Mouse (Mus musculus): ENCODE data around the gene Pgbd5. TPM values are rescaled to one million over a fixed set of nuclear protein-coding genes. Genes with fewer than 3 reads are reported as not detected.

Gene Pgbd5
- total and polyA plus RNA-seq, 2 experiments from 2014 or later: 13.5 to 77.0 TPM

- no peak for DNase-seq (ENCODE audit: low spot score)
- 83% methylated on average over 5 of the region's 5 CpGs for WGBS
- H3K4me3 ChIP-seq (ENCODE audit: low read depth, low read length): no peak overlapping the region
- H3K4me2 ChIP-seq (ENCODE audit: low read depth, low read length, poor library complexity, severe bottlenecking): no peak overlapping the region
- H3K27me3 ChIP-seq (ENCODE audit: insufficient read depth, low read length): no peaks in the 10 kb centered on the region
- no peak for ATAC-seq (ENCODE audit: low FRiP score)
- no peak for TF ChIP-seq CTCF (IDR thresholded peaks at IDR 0.05)
- H3K4me1 ChIP-seq (ENCODE audit: insufficient read depth, low read length): no peaks in the 10 kb centered on the region
- H3K9ac ChIP-seq (replicated peaks; ENCODE audit: low read length, poor library complexity, severe bottlenecking): no peak overlapping the region
- no peaks in the 10 kb centered on the region for H3K36me3 ChIP-seq (ENCODE audit: insufficient read depth, low read length)
- no peaks in the 10 kb centered on the region for H3K9me3 ChIP-seq (ENCODE audit: low read length)
- no peak overlapping the region for H3K27ac ChIP-seq (ENCODE audit: low read depth, low read length)
These were observed 36.2 kb upstream of the Pgbd5 start for GRCm38 (mm10) chr8:124475690-124476089.

GRCm38 (mm10) chr8:124464641-124465040, 25.2 kb upstream of the Pgbd5 start:
- Histone ChIP-seq H3K27ac (ENCODE audit: low read depth, low read length) (no peak overlapping the region), H3K4me3 (ENCODE audit: low read depth, low read length) (no peak overlapping the region), H3K4me1 (ENCODE audit: insufficient read depth, low read length) (no peaks in the 10 kb centered on the region; the same call in 1 of the 2 replicates), H3K9me3 (ENCODE audit: low read length) (no peaks in the 10 kb centered on the region), H3K27me3 (ENCODE audit: insufficient read depth, low read length) (no peaks in the 10 kb centered on the region), H3K36me3 (ENCODE audit: insufficient read depth, low read length) (no peaks in the 10 kb centered on the region), H3K4me2 (ENCODE audit: low read depth, low read length, poor library complexity, severe bottlenecking) (no peak overlapping the region), H3K9ac (replicated peaks; ENCODE audit: low read length, poor library complexity, severe bottlenecking) (no peak overlapping the region)
- ATAC-seq (ENCODE audit: low FRiP score): no peak
- 71% methylated on average over 2 of the region's 2 CpGs for WGBS
- DNase-seq (ENCODE audit: low spot score): no peak
- no peak for TF ChIP-seq CTCF (IDR thresholded peaks at IDR 0.05)

GRCm38 (mm10) chr8:124463111-124463510, 23.7 kb upstream of the Pgbd5 start:
- ATAC-seq (ENCODE audit: low FRiP score) (no peak), DNase-seq (ENCODE audit: low spot score) (peak; percentile 11)
- no peaks in the 10 kb centered on the region for H3K27me3 ChIP-seq (ENCODE audit: insufficient read depth, low read length)
- peak; percentile 40 for TF ChIP-seq CTCF (IDR thresholded peaks at IDR 0.05)
- no peaks in the 10 kb centered on the region for H3K9me3 ChIP-seq (ENCODE audit: low read length)
- no peak overlapping the region for H3K27ac ChIP-seq (ENCODE audit: low read depth, low read length)
- H3K36me3 ChIP-seq (ENCODE audit: insufficient read depth, low read length): no peaks in the 10 kb centered on the region
- H3K4me2 ChIP-seq (ENCODE audit: low read depth, low read length, poor library complexity, severe bottlenecking): no peak overlapping the region
- H3K4me3 ChIP-seq (ENCODE audit: low read depth, low read length): no peak overlapping the region
- 25% methylated on average over 4 of the region's 4 CpGs for WGBS
- H3K4me1 ChIP-seq (ENCODE audit: insufficient read depth, low read length): no peaks in the 10 kb centered on the region; the same call in 1 of the 2 replicates
- no peak overlapping the region for H3K9ac ChIP-seq (replicated peaks; ENCODE audit: low read length, poor library complexity, severe bottlenecking)

GRCm38 (mm10) chr8:124462192-124462591, 22.7 kb upstream of the Pgbd5 start:
- no peak overlapping the region for H3K27ac ChIP-seq (ENCODE audit: low read depth, low read length)
- no peak overlapping the region for H3K4me2 ChIP-seq (ENCODE audit: low read depth, low read length, poor library complexity, severe bottlenecking)
- no peak for ATAC-seq (ENCODE audit: low FRiP score)
- no peaks in the 10 kb centered on the region for H3K36me3 ChIP-seq (ENCODE audit: insufficient read depth, low read length)
- no peaks in the 10 kb centered on the region for H3K27me3 ChIP-seq (ENCODE audit: insufficient read depth, low read length)
- DNase-seq (ENCODE audit: low spot score): no peak
- H3K9ac ChIP-seq (replicated peaks; ENCODE audit: low read length, poor library complexity, severe bottlenecking): no peak overlapping the region
- no peaks in the 10 kb centered on the region for H3K9me3 ChIP-seq (ENCODE audit: low read length)
- no peak overlapping the region for H3K4me3 ChIP-seq (ENCODE audit: low read depth, low read length)
- TF ChIP-seq CTCF (IDR thresholded peaks at IDR 0.05): no peak
- no peaks in the 10 kb centered on the region; the same call in 1 of the 2 replicates for H3K4me1 ChIP-seq (ENCODE audit: insufficient read depth, low read length)
- WGBS: 82% methylated on average over 9 of the region's 9 CpGs

GRCm38 (mm10) chr8:124461103-124461502, 21.6 kb upstream of the Pgbd5 start:
- TF ChIP-seq CTCF (IDR thresholded peaks at IDR 0.05): no peak
- no peak for ATAC-seq (ENCODE audit: low FRiP score)
- H3K4me1 ChIP-seq (ENCODE audit: insufficient read depth, low read length): no peaks in the 10 kb centered on the region; the same call in 1 of the 2 replicates
- H3K9me3 ChIP-seq (ENCODE audit: low read length): no peaks in the 10 kb centered on the region
- no peak overlapping the region for H3K9ac ChIP-seq (replicated peaks; ENCODE audit: low read length, poor library complexity, severe bottlenecking)
- 36% methylated on average over 10 of the region's 10 CpGs for WGBS
- H3K4me3 ChIP-seq (ENCODE audit: low read depth, low read length): no peak overlapping the region
- no peak overlapping the region for H3K27ac ChIP-seq (ENCODE audit: low read depth, low read length)
- no peaks in the 10 kb centered on the region for H3K36me3 ChIP-seq (ENCODE audit: insufficient read depth, low read length)
- peak; percentile 50 for DNase-seq (ENCODE audit: low spot score)
- no peak overlapping the region for H3K4me2 ChIP-seq (ENCODE audit: low read depth, low read length, poor library complexity, severe bottlenecking)
- H3K27me3 ChIP-seq (ENCODE audit: insufficient read depth, low read length): no peaks in the 10 kb centered on the region

- no peak for TF ChIP-seq CTCF (IDR thresholded peaks at IDR 0.05)
- ATAC-seq (ENCODE audit: low FRiP score) (no peak), DNase-seq (ENCODE audit: low spot score) (peak; percentile 17)
- no peaks in the 10 kb centered on the region; the same call in 1 of the 2 replicates for H3K4me1 ChIP-seq (ENCODE audit: insufficient read depth, low read length)
- no peaks in the 10 kb centered on the region for H3K9me3 ChIP-seq (ENCODE audit: low read length)
- no peaks in the 10 kb centered on the region for H3K27me3 ChIP-seq (ENCODE audit: insufficient read depth, low read length)
- H3K36me3 ChIP-seq (ENCODE audit: insufficient read depth, low read length): no peaks in the 10 kb centered on the region
- H3K4me2 ChIP-seq (ENCODE audit: low read depth, low read length, poor library complexity, severe bottlenecking): no peak overlapping the region
- H3K27ac ChIP-seq (ENCODE audit: low read depth, low read length): no peak overlapping the region
- no peak overlapping the region for H3K9ac ChIP-seq (replicated peaks; ENCODE audit: low read length, poor library complexity, severe bottlenecking)
- WGBS: 73% methylated on average over 4 of the region's 4 CpGs
- H3K4me3 ChIP-seq (ENCODE audit: low read depth, low read length): no peak overlapping the region
These were observed 21.2 kb upstream of the Pgbd5 start for GRCm38 (mm10) chr8:124460660-124461059.
